Mouse (Mus musculus): ENCODE measurements around the gene Ahcy. TPM values are rescaled to one million over a fixed set of nuclear protein-coding genes. Genes with fewer than 3 reads are reported as not detected.
"Not testable (repeated sequence)": the region's sequence is repeated elsewhere in the genome, so short reads cannot be mapped to it uniquely, and the experiment has no call there.

Ahcy gene
- polyA plus RNA-seq, 2 experiments from 2014 or later, result 23.7 to 49.5 TPM

GRCm38 (mm10) chr2:155018762-155019641, 55.3 kb downstream of the Ahcy start:
- peak; percentile 85 for ATAC-seq

- not testable (repeated sequence) for ATAC-seq
Observed at GRCm38 (mm10) chr2:155018251-155018755, 56.0 kb downstream of the Ahcy start, which contains the start of gene Gm14226. Gene Gm14226, plus strand, starts transcription at chr2:155018266.

- not testable (repeated sequence) for ATAC-seq
Observed at GRCm38 (mm10) chr2:155016751-155017150, 57.5 kb downstream of the Ahcy start.

- ATAC-seq, result no peak
Observed at GRCm38 (mm10) chr2:155012991-155013390, 61.3 kb downstream of the Ahcy start.

- no peak for ATAC-seq
Observed at GRCm38 (mm10) chr2:155011086-155011656, 63.1 kb downstream of the Ahcy start.

Other genes with a start within 250 kb of the Ahcy start
- 100 to 1,000 TPM in 1 of 2 experiments, 10 to 100 TPM in 1; 85.5 to 102 TPM for gene Eif2s2, start 181.6 kb downstream of the Ahcy start, polyA plus RNA-seq (2017; shearing (Covaris generic))
- gene Gm14226, start 56.2 kb downstream of the Ahcy start, polyA plus RNA-seq (2017; shearing (Covaris generic)), result not detected
- 10 to 100 TPM; 59.5 to 81.1 TPM for gene Itch, start 59.0 kb upstream of the Ahcy start, polyA plus RNA-seq (2017; shearing (Covaris generic))
- 100 to 1,000 TPM; 259 to 281 TPM for gene Dynlrb1, start 162.0 kb upstream of the Ahcy start, polyA plus RNA-seq (2017; shearing (Covaris generic))
- 1 to 10 TPM; 1.1 to 2.9 TPM for gene Map1lc3a, start 201.8 kb upstream of the Ahcy start, polyA plus RNA-seq (2017; shearing (Covaris generic))